Mouse (Mus musculus) spleen, postnatal 14 days (tissue): ENCODE results near the gene Arhgap4.

ENCODE experiments used
- DNase-seq, 2 experiments: peaks; one replicate each; pipeline ENCODE4 v3.0.0; 2021 to 2022; ENCODE audit warnings: low spot score in 2 of 2

Arhgap4 gene

DNA sequence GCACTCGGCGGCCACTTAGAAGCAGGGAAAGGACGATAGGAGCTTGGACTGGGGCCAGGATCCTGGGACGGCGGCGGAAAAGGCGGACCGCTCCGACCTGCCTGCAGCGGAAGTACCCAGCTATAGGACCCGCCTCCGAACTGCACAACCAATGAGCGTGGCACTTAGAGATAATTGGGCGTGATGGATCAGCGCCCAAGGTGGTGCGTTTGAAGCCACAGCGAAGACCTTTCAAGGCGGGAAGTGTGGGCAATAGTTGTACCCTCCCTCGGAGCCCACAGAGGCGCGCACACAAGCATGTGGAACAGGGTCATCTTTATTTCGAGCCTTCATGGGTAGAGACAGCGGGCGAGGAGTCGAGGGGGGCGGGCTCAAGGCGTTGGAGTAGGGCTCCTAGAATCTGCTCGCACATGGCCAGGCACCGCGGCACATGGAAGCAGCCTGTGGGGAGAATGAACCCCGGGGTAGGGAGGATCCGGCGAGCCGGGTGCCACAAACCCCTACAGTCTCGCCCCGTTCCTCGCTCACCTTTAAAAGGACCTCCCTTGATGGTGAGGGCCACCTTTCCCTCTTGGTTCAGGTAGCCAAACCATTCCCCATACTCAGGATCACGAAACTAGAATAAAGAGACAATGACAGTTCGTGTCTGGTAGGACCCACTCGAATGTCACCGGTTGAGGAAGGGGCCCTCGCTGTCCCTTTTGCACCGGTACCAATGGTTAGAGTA lies at the start of gene Arhgap4, which contains the start of gene Naa10:
Gene Arhgap4, minus strand, starts transcription at position 48 of the 727 bp plus-strand sequence.
Gene Naa10, minus strand, starts transcription at position 122 of the 727 bp plus-strand sequence.
- peak; percentile 70 to 77 for DNase-seq

GRCm38 (mm10) chrX:73970781-73971180 lies 49.1 kb upstream of the Arhgap4 start:
- DNase-seq = no peak

DNA sequence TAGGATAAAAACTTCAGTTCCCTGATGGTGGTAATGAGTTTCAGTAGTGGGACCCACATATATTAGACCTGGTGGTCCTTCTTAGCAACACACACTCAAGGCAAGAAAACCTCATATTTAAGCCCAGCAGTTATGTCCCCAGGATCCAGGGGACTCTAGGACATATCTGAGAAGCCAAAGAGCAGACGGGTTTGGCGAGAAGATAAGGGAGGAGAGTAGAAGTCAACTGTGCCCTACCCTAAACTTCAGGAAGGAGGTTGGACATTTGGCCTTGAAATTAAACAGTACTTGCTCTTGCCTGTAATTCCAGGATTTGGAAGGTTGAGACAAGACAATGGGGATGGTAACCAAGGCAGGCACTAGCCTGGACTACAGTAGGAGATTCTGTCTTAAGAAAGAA lies 48.1 kb upstream of the Arhgap4 start:
- DNase-seq = no peak

GRCm38 (mm10) chrX:73969167-73969566 lies 47.5 kb upstream of the Arhgap4 start:
- DNase-seq = no peak

DNA sequence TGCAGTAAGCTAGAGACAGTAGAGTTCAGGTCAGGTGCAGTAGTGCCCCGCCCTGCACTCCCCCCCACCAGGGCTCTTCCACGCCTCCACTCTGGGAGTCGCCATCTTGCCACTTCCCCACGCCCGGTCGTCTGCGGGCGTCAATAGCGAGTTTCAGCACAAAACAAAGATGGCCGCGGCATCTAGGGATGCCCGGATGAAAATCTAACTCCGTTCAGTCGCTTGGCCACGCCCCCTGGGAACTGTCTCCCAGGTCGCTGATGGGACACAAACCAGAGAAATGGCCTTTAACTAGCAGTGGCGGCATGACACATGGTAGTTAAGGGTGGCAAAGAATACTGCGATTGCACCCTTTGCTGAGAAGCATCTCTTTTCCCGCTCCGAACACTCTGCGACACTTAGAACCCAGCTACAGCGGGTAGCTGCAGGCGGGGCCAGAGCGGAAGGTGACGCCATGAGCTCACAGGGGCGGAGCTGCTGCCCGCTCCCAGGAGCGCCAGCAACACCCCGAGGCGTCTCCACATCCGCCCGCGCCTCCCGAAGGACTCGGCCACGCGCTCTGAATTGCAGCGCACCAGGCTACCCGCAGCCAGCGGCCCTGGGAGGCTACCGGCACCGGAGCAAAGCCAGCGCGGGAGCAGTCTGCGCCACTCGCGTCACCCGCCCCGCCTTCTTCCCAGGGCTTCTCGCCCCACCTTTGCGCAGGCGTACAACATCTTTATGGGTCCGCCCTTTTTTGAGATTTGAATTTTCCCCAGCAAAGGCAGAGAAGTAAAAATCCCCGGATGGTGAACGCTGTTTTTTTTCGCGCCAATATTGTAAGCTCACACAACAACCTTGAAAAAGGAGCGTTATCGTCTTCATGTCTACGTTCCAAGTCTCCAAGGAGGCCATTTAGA lies 45.8 kb upstream of the Arhgap4 start:
- DNase-seq = peak; percentile 68 to 74

DNA sequence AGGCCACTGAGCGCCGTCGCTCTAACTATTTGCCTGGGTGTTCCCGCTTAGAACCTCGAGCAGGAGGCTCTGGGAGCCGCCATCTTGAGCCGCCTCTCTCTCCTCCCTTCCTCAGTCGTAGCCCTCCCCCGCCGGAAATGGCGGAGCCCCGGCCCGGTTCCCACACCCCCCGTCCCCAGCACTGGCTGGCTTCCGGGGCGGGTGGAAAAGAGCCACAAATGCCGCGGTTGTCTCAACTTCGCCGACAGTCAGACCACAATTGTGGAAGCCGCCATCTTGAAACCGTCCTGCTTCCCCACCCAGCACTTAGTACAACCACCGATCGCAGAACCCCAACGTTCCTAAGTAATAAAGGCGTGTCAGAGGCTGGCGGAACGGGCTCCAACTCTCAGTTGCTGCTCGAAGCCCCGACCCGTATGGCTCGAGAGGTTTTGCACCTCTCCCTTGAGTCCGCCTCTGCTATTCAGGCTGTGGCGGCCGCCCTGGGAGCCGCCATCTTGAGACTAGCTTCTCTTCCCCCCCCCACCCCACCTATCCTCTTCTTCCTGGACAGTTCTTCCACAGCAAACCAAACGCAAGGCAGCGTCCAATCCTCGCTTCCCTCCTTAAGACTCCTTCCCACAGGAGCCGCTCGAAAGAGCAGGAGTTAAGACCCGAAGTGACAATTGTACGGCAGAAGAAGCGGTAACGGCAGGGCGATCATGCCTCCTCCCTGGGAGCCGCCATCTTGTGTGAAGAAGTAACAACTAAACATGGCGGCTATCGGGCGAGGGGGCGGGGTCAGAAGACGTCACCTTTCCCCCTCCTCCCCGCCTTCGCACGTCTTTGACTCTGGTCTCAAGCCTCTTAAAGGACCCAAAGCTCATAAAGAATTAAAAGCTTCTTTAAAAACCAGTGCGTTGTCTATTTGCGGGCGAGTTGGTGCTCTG lies 44.8 kb upstream of the Arhgap4 start, which contains the start of gene Hcfc1:
Gene Hcfc1, minus strand, starts transcription at position 110 of the 929 bp plus-strand sequence.
- peak; percentile 75 to 78 for DNase-seq

- peak; percentile 23 to 41 for DNase-seq
These were observed 43.6 kb upstream of the Arhgap4 start for GRCm38 (mm10) chrX:73965307-73965706.

GRCm38 (mm10) chrX:73964363-73964762 lies 42.7 kb upstream of the Arhgap4 start:
- peak in 1 of 2 experiments; percentile 13 for DNase-seq

DNA sequence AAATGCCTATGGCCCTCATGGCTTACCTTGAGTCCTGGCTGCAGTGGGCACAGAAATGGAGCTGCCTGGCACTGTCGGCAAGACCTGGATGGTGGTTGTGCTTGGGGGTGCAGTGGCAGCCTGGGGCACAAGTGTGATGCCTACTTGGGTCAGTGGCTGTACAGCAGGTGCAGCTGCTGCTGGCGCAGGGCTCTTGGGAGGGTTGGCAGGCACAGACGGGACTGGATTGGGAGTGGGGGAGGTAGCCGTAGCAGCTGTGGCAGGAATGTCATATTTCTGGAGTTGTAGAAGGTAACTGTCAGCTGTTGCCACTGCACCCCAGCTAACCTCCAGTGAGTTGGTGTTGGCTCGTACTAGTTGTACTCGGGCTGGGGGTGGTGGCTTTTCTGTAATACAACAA lies 33.3 kb upstream of the Arhgap4 start:
- no peak for DNase-seq

- DNase-seq = no peak
These were observed 30.9 kb upstream of the Arhgap4 start for GRCm38 (mm10) chrX:73952603-73953002.

DNA sequence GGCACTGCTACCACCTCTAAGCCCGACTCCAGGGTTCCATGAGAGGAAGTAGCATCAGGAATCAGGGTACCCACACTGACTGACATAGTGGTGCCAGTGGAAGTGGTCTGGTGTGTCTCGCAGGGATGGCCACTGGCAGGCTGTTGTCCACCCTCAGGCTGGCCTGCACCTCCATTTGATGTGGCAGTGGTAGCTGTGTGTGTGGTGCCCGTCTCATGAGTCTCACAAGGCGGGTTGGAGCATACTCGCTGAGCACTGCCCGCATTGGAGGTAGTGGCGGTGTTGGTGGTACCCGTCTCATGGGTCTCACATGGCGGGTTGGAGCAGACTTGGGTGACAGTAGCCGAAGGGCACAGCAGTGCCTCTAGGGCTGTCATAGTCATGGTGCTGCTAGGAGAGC lies 27.7 kb upstream of the Arhgap4 start:
- no peak for DNase-seq

GRCm38 (mm10) chrX:73948647-73949046 lies 27.0 kb upstream of the Arhgap4 start:
- peak; percentile 12 to 50 for DNase-seq

GRCm38 (mm10) chrX:73946896-73947295 lies 25.2 kb upstream of the Arhgap4 start:
- no peak for DNase-seq

DNA sequence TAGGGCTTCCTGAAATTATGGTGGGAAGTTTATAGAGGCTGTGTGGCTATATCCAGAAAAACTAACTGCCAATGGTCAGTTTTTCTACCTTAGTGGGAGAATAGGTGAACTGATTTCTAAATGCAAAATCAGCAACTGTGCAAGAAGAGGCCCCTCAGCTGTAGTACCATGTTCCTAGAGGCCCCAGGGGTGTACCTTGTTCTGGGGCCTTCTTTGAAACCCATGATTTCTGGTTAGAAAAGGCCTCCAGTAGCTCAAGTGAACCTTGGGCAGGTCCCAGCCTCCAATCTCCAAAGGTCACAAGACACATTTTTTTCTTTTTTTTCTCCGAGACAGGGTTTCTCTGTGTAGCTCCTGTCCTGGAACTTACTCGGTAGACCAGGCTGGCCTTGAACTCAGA lies 20.6 kb upstream of the Arhgap4 start:
- DNase-seq = no peak

DNA sequence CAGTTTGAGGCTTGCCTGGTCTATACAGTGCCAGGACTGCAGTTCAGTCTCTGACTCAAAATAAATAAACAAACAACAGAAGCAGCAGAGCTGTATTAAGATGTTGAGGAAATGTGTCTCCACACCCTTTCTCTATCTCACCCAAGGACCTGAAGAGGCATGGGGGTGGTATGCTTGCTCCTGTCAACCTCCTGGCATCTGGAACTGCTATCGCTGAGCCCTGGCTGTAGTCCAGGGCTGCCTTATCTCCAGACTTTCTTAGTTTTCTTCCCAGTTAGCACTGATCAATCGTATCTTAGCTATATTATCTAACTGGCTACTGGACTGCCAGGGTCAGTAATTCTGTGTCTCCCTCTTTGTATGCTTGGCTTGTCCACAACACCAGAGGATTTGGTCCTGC lies 20.2 kb upstream of the Arhgap4 start:
- no peak for DNase-seq

- DNase-seq = no peak
These were observed 10.2 kb upstream of the Arhgap4 start for GRCm38 (mm10) chrX:73931871-73932270.

- DNase-seq = peak; percentile 14 to 30
These were observed 8.9 kb upstream of the Arhgap4 start, which contains the start of gene Renbp for GRCm38 (mm10) chrX:73930402-73931062. Renbp (minus strand) TSS chrX:73930850.

DNA sequence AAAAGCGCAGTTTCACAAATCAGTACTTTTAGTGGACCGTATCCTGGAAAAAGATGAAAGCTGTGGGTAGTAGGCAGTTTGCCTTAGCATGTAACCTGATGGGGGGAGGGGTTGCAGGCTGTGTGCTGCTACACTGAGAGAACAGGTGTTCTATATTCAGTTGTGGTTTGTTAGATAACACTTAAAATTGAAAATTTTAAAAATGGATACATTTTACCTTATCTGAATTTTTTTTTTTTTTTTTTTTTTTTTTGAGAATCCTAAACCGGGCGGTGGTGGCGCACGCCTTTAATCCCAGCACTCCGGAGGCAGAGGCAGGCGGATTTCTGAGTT lies 846 bp upstream of the Arhgap4 start:
- no peak for DNase-seq

DNA sequence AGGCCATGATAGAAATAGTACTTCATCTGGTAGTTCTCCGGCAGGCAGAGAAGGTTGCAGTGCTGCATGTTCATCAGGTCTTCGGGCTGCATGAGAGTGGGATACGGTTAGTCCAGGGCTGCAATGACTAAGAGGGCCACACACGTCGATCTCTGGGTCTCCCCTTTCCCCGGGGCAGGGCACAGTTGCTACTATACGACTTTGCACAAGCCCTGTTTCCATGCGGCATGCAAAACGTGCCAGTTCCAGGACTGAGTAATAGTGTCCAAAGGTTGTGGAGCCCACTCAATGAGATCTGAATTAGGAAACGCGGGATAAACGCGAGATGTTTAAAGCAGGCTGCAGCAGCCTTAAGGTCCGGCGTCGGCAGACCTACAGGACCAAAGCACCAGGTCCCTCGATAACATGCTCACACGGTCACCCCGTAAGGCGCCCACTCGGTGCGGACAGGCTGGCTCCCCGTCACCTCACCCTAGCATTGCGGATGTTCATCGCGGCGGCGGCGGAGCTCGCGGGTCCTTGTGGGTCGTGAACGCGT lies 316 bp downstream of the Arhgap4 start:
- no peak for DNase-seq

GRCm38 (mm10) chrX:73918631-73919030 lies 3.0 kb downstream of the Arhgap4 start:
- no peak for DNase-seq

- no peak for DNase-seq
These were observed 4.7 kb downstream of the Arhgap4 start for GRCm38 (mm10) chrX:73916945-73917344.
